Mouse (Mus musculus): ENCODE measurements around the gene Capg.

- TF ChIP-seq POLR2A (IDR thresholded peaks at IDR 0.05; ENCODE audit: insufficient read depth, low read depth, low read length) = no peak
- no peak for TF ChIP-seq CTCF (IDR thresholded peaks at IDR 0.05; ENCODE audit: insufficient read depth, low read depth, low read length)
Measured at GRCm38 (mm10) chr6:72567508-72567907, 23.3 kb downstream of the Capg start.

Data from olfactory bulb, adult 2 months (tissue).